Mouse (Mus musculus): Measurements from ENCODE around the gene Syngr3. TPM values are rescaled to one million over a fixed set of nuclear protein-coding genes. Genes with fewer than 3 reads are reported as not detected.
A peak's percentile ranks its signal among the peaks of the same experiment; 100 is the strongest.

Syngr3 gene
- polyA plus RNA-seq (2015; fragmentation: Nextera tagmentation; extraction: Ambion mirVana): 0.10 and 0.31 TPM in 2 replicates

GRCm38 (mm10) chr17:24689251-24690081 lies at the start of gene Syngr3:
Gene Syngr3, minus strand, starts transcription at chr17:24689955.
- DNase-seq (no peak), ATAC-seq (ENCODE audit: low read depth) (no peak)
- peaks cover 38% of the 10 kb centered on the region for H3K4me1 ChIP-seq (replicated peaks)
- peak within 1 kb of the TSS; percentile 48 for H3K4me3 ChIP-seq (replicated peaks)
- peaks cover 62% of the 10 kb centered on the region for H3K27me3 ChIP-seq
- H3K9ac ChIP-seq: peak within 1 kb of the TSS; percentile 33; the same call in 1 of the 2 replicates
- H3K27ac ChIP-seq: no peak within 1 kb of the TSS
- peaks cover 19% of the 10 kb centered on the region for H3K36me3 ChIP-seq
- no peaks in the 10 kb centered on the region for H3K9me3 ChIP-seq (replicated peaks)
- 2% methylated on average over 55 of the region's 55 CpGs for WGBS (ENCODE audit: insufficient replicate concordance)
- peak within 1 kb of the TSS; percentile 62 for H3K4me2 ChIP-seq

- Histone ChIP-seq H3K4me2 (peak overlapping the region; percentile 91; the same call in 1 of the 2 replicates), H3K27me3 (no peaks in the 10 kb centered on the region), H3K4me3 (replicated peaks) (0 out of 2 replicates have a peak overlapping the region, but pooled peaks have one; percentile 75), H3K9ac (no peak overlapping the region), H3K4me1 (replicated peaks) (peaks cover 45% of the 10 kb centered on the region), H3K36me3 (peaks cover 23% of the 10 kb centered on the region), H3K27ac (no peak overlapping the region), H3K9me3 (replicated peaks) (no peaks in the 10 kb centered on the region)
- ATAC-seq (ENCODE audit: low read depth) (no peak), DNase-seq (no peak)
- WGBS (ENCODE audit: insufficient replicate concordance): 66% methylated on average over 4 of the region's 4 CpGs
Observed at GRCm38 (mm10) chr17:24738238-24738637, 48.5 kb upstream of the Syngr3 start.

GRCm38 (mm10) chr17:24737135-24737810 lies 47.5 kb upstream of the Syngr3 start:
- Histone ChIP-seq H3K4me3 (replicated peaks) (peak overlapping the region; percentile 75), H3K36me3 (peaks cover 21% of the 10 kb centered on the region), H3K9me3 (replicated peaks) (no peaks in the 10 kb centered on the region), H3K9ac (peak overlapping the region; percentile 82), H3K4me2 (peak overlapping the region; percentile 91), H3K4me1 (replicated peaks) (peaks cover 45% of the 10 kb centered on the region), H3K27me3 (no peaks in the 10 kb centered on the region), H3K27ac (peak overlapping the region; percentile 84)
- 23% methylated on average over 8 of the region's 8 CpGs for WGBS (ENCODE audit: insufficient replicate concordance)
- no peak for ATAC-seq (ENCODE audit: low read depth)
- no peak for DNase-seq

- Histone ChIP-seq H3K4me3 (replicated peaks) (peak within 1 kb of the TSS; percentile 75), H3K36me3 (peaks cover 14% of the 10 kb centered on the region), H3K27me3 (no peaks in the 10 kb centered on the region), H3K9ac (peak within 1 kb of the TSS; percentile 82), H3K4me1 (replicated peaks) (peaks cover 45% of the 10 kb centered on the region), H3K9me3 (replicated peaks) (no peaks in the 10 kb centered on the region), H3K4me2 (peak within 1 kb of the TSS; percentile 91), H3K27ac (peak within 1 kb of the TSS; percentile 87)
- ATAC-seq (ENCODE audit: low read depth) (peak; percentile 96), DNase-seq (peak; percentile 100)
- under 1% methylated on average over 29 of the region's 29 CpGs for WGBS (ENCODE audit: insufficient replicate concordance)
Observed at GRCm38 (mm10) chr17:24736330-24737051, 46.7 kb upstream of the Syngr3 start, which contains the start of gene Msrb1. Gene Msrb1, plus strand, starts transcription at chr17:24736642.

GRCm38 (mm10) chr17:24735446-24735845 lies 45.7 kb upstream of the Syngr3 start:
- Histone ChIP-seq H3K4me2 (peak overlapping the region; percentile 91), H3K4me1 (replicated peaks) (peaks cover 45% of the 10 kb centered on the region), H3K27me3 (0 out of 2 replicates have a peak, but pooled peaks cover 3% of the 10 kb centered on the region), H3K9ac (peak overlapping the region; percentile 66), H3K36me3 (peaks cover 10% of the 10 kb centered on the region), H3K9me3 (replicated peaks) (no peaks in the 10 kb centered on the region), H3K4me3 (replicated peaks) (peak overlapping the region; percentile 48), H3K27ac (peak overlapping the region; percentile 87)
- ATAC-seq (ENCODE audit: low read depth): no peak
- DNase-seq: no peak
- WGBS (ENCODE audit: insufficient replicate concordance): 72% methylated on average over 7 of the region's 7 CpGs

GRCm38 (mm10) chr17:24734513-24734912 lies 44.8 kb upstream of the Syngr3 start:
- Histone ChIP-seq H3K4me2 (no peak overlapping the region), H3K36me3 (peaks cover 1% of the 10 kb centered on the region; the same call in 1 of the 2 replicates), H3K27ac (no peak overlapping the region), H3K9ac (no peak overlapping the region), H3K4me3 (replicated peaks) (no peak overlapping the region), H3K9me3 (replicated peaks) (no peaks in the 10 kb centered on the region), H3K27me3 (0 out of 2 replicates have a peak, but pooled peaks cover 3% of the 10 kb centered on the region), H3K4me1 (replicated peaks) (peaks cover 38% of the 10 kb centered on the region)
- no peak for ATAC-seq (ENCODE audit: low read depth)
- 68% methylated on average over 1 of the region's 1 CpGs for WGBS (ENCODE audit: insufficient replicate concordance)
- DNase-seq: no peak

GRCm38 (mm10) chr17:24733434-24734050 lies 43.8 kb upstream of the Syngr3 start:
- no peak overlapping the region for H3K4me3 ChIP-seq (replicated peaks)
- 82% methylated on average over 21 of the region's 21 CpGs for whole genome bisulfite sequencing (ENCODE audit: insufficient replicate concordance)
- no peak overlapping the region for H3K9ac ChIP-seq
- no peaks in the 10 kb centered on the region for H3K9me3 ChIP-seq (replicated peaks)
- DNase-seq (no peak), ATAC-seq (ENCODE audit: low read depth) (no peak)
- peaks cover 31% of the 10 kb centered on the region for H3K4me1 ChIP-seq (replicated peaks)
- H3K36me3 ChIP-seq: no peaks in the 10 kb centered on the region
- H3K27ac ChIP-seq: no peak overlapping the region
- H3K4me2 ChIP-seq: no peak overlapping the region
- H3K27me3 ChIP-seq: 0 out of 2 replicates have a peak, but pooled peaks cover 4% of the 10 kb centered on the region

GRCm38 (mm10) chr17:24732233-24732935 lies 42.6 kb upstream of the Syngr3 start:
- 76% methylated on average over 12 of the region's 12 CpGs for WGBS (ENCODE audit: insufficient replicate concordance)
- Histone ChIP-seq H3K27ac (no peak overlapping the region), H3K27me3 (0 out of 2 replicates have a peak, but pooled peaks cover 16% of the 10 kb centered on the region), H3K9me3 (replicated peaks) (no peaks in the 10 kb centered on the region), H3K4me2 (no peak overlapping the region), H3K9ac (no peak overlapping the region), H3K4me1 (replicated peaks) (peaks cover 21% of the 10 kb centered on the region), H3K36me3 (no peaks in the 10 kb centered on the region), H3K4me3 (replicated peaks) (no peak overlapping the region)
- DNase-seq (no peak), ATAC-seq (ENCODE audit: low read depth) (no peak)

GRCm38 (mm10) chr17:24730787-24731186 lies 41.0 kb upstream of the Syngr3 start:
- H3K4me1 ChIP-seq (replicated peaks): peaks cover 15% of the 10 kb centered on the region
- WGBS (ENCODE audit: insufficient replicate concordance): 76% methylated on average over 14 of the region's 14 CpGs

GRCm38 (mm10) chr17:24729067-24729466 lies 39.3 kb upstream of the Syngr3 start:
- Histone ChIP-seq H3K9me3 (replicated peaks) (no peaks in the 10 kb centered on the region), H3K9ac (no peak overlapping the region), H3K27me3 (0 out of 2 replicates have a peak, but pooled peaks cover 16% of the 10 kb centered on the region), H3K4me1 (replicated peaks) (peaks cover 10% of the 10 kb centered on the region), H3K4me3 (replicated peaks) (no peak overlapping the region), H3K27ac (no peak overlapping the region), H3K36me3 (no peaks in the 10 kb centered on the region), H3K4me2 (no peak overlapping the region)
- DNase-seq (no peak), ATAC-seq (ENCODE audit: low read depth) (no peak)
- whole genome bisulfite sequencing (ENCODE audit: insufficient replicate concordance): 73% methylated on average over 6 of the region's 6 CpGs

More at GRCm38 (mm10) chr17:24730787-24731186, 41.0 kb upstream of the Syngr3 start:
- Histone ChIP-seq H3K9ac (no peak overlapping the region), H3K36me3 (no peaks in the 10 kb centered on the region), H3K27me3 (0 out of 2 replicates have a peak, but pooled peaks cover 16% of the 10 kb centered on the region), H3K27ac (no peak overlapping the region), H3K4me3 (replicated peaks) (no peak overlapping the region), H3K9me3 (replicated peaks) (no peaks in the 10 kb centered on the region), H3K4me2 (no peak overlapping the region)
- DNase-seq: no peak
- ATAC-seq (ENCODE audit: low read depth): no peak
